Comparison of ENCODE assay signal across 14 mouse cellular contexts in the genomic region with DNA sequence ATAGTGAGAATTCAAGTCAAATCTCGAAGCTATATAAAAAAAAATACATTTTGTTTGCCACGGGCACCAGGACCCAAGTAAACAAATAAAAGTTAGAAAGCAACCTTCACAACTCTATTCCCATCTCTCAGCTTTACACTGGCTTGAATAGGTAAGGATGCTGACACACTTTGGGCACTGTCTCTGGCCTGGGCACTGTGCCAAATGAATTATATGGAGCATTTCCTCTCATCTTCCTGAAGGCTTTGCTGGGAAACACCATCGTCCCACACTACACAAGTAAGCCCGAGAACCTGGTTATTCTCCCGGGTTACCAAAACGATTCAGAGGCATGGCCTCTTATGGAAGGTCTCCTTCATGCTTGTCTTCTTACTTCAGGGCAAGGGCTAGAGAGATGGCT.
A peak's percentile ranks its signal among the peaks of the same experiment; 100 is the strongest.
DNase-seq lines count a peak whose midpoint lies in the region; ATAC-seq lines count a peak whose summit lies in the region.
"Had no signal": no experiment of that assay in that cellular context is flagged by ENCODE, and none has a peak within 500 bp of the region (broad histone marks: within the 10 kb centered on the region; RNA-seq: fewer than 3 reads in every experiment).

No protein-coding gene starts in this region.

- no peak overlapping the region for H3K9ac ChIP-seq in midbrain, embryonic 12.5 days (replicated peaks)
- H3K9ac ChIP-seq in hindbrain, embryonic 15.5 days = no peak overlapping the region
- H3K9ac ChIP-seq: embryonic facial prominence, embryonic 12.5 days; heart, embryonic 15.5 days; stomach, embryonic 15.5 days had no signal

- WGBS in midbrain, embryonic 12.5 days = 82% methylated on average over 6 of the region's 6 CpGs
- 90% methylated on average over 6 of the region's 6 CpGs for WGBS in midbrain, embryonic 10.5 days
- WGBS in hindbrain, embryonic 15.5 days = 42% methylated on average over 6 of the region's 6 CpGs

- intact Hi-C loops in heart, postnatal 25 days (cut with DNase I) = loop anchor here (10.0 kb wide), 2 partner anchors 326 to 886 kb away; no protein-coding TSS in a partner anchor

- no peak overlapping the region for H3K27ac ChIP-seq in midbrain, embryonic 12.5 days (replicated peaks)
- H3K27ac ChIP-seq in midbrain, embryonic 10.5 days (replicated peaks) = no peak overlapping the region
- peak overlapping the region; percentile 51 for H3K27ac ChIP-seq in hindbrain, embryonic 15.5 days (replicated peaks)
- H3K27ac ChIP-seq: embryonic facial prominence, embryonic 12.5 days; gastrocnemius, adult 2 months; heart, embryonic 15.5 days; macrophage; stomach, embryonic 15.5 days had no signal

- H3K4me3 ChIP-seq in midbrain, embryonic 12.5 days = no peak overlapping the region
- H3K4me3 ChIP-seq in midbrain, embryonic 10.5 days = no peak overlapping the region
- no peak overlapping the region for H3K4me3 ChIP-seq in hindbrain, embryonic 15.5 days
- H3K4me3 ChIP-seq: embryonic facial prominence, embryonic 12.5 days; gastrocnemius, adult 2 months; heart, embryonic 15.5 days; stomach, embryonic 15.5 days had no signal

- H3K36me3 ChIP-seq in midbrain, embryonic 12.5 days = no peaks in the 10 kb centered on the region
- H3K36me3 ChIP-seq in midbrain, embryonic 10.5 days = no peaks in the 10 kb centered on the region
- H3K36me3 ChIP-seq in hindbrain, embryonic 15.5 days = no peaks in the 10 kb centered on the region
- H3K36me3 ChIP-seq: embryonic facial prominence, embryonic 12.5 days; heart, embryonic 15.5 days; stomach, embryonic 15.5 days had no signal

- H3K4me1 ChIP-seq in midbrain, embryonic 12.5 days = no peaks in the 10 kb centered on the region
- no peaks in the 10 kb centered on the region for H3K4me1 ChIP-seq in midbrain, embryonic 10.5 days
- peaks cover 12% of the 10 kb centered on the region for H3K4me1 ChIP-seq in hindbrain, embryonic 15.5 days (replicated peaks)
- H3K4me1 ChIP-seq: embryonic facial prominence, embryonic 12.5 days; heart, embryonic 15.5 days; stomach, embryonic 15.5 days had no signal

- peak; percentile 48; the same call in 1 of the 2 replicates for ATAC-seq in midbrain, embryonic 12.5 days (ENCODE audit: low FRiP score, low read depth)
- no peak for ATAC-seq in hindbrain, embryonic 15.5 days (ENCODE audit: low FRiP score, low read depth)
- ATAC-seq: Patski had no signal

- DNase-seq in heart, adult 11 months = peak; percentile 46
- no peak for DNase-seq in heart, postnatal 25 days (ENCODE audit: low spot score)
- DNase-seq in midbrain, embryonic 10.5 days (ENCODE audit: low spot score) = no peak
- DNase-seq in retina, embryonic 14.5 days (ENCODE audit: low spot score) = peak; percentile 20
- no peak for DNase-seq in thymus, postnatal 25 days
- no peak for DNase-seq in gastrocnemius, adult 18-20 months (ENCODE audit: low spot score)
- DNase-seq: gastrocnemius, adult 2 months had no signal

- H3K4me2 ChIP-seq in midbrain, embryonic 12.5 days (replicated peaks) = no peak overlapping the region
- H3K4me2 ChIP-seq in hindbrain, embryonic 15.5 days = peak overlapping the region; percentile 46
- H3K4me2 ChIP-seq: embryonic facial prominence, embryonic 12.5 days; heart, embryonic 15.5 days; stomach, embryonic 15.5 days had no signal

- H3K9me3 ChIP-seq in midbrain, embryonic 12.5 days = no peaks in the 10 kb centered on the region
- H3K9me3 ChIP-seq in midbrain, embryonic 10.5 days (replicated peaks) = no peaks in the 10 kb centered on the region
- no peaks in the 10 kb centered on the region for H3K9me3 ChIP-seq in hindbrain, embryonic 15.5 days
- H3K9me3 ChIP-seq: embryonic facial prominence, embryonic 12.5 days; heart, embryonic 15.5 days; stomach, embryonic 15.5 days had no signal

- no peaks in the 10 kb centered on the region for H3K27me3 ChIP-seq in midbrain, embryonic 12.5 days
- no peaks in the 10 kb centered on the region for H3K27me3 ChIP-seq in midbrain, embryonic 10.5 days (ENCODE audit: low read depth, poor library complexity, severe bottlenecking)
- H3K27me3 ChIP-seq in hindbrain, embryonic 15.5 days = no peaks in the 10 kb centered on the region
- H3K27me3 ChIP-seq: embryonic facial prominence, embryonic 12.5 days; heart, embryonic 15.5 days; stomach, embryonic 15.5 days had no signal

Comparison
In these comparisons a context has a peak if more than half of its experiments do, and no peak if none do; other contexts are left out.
1. DNase-seq: peak in heart, adult 11 months (single experiment) and retina, embryonic 14.5 days (single experiment); none in heart, postnatal 25 days (single experiment), midbrain, embryonic 10.5 days (single experiment), thymus, postnatal 25 days (single experiment) and gastrocnemius, adult 18-20 months (single experiment).